Mouse (Mus musculus): Measurements from ENCODE around the gene Tex46.

- no peak for TF ChIP-seq CTCF (IDR thresholded peaks at IDR 0.05; ENCODE audit: insufficient read depth, low read depth, low read length)
- no peak for TF ChIP-seq POLR2A (IDR thresholded peaks at IDR 0.05; ENCODE audit: insufficient read depth, low read depth, low read length)
Measured at GRCm38 (mm10) chr4:136621956-136622355, 11.7 kb downstream of the Tex46 start.

All from olfactory bulb, adult 2 months (tissue).